Mouse (Mus musculus) lung, postnatal 10 days (tissue): Measurements from ENCODE around the gene Helq.
A peak's percentile ranks its signal among the peaks of the same experiment; 100 is the strongest.

Source experiments
- DNase-seq: peaks from one replicate; pipeline ENCODE4 v3.0.0; 2021

Helq gene

DNA sequence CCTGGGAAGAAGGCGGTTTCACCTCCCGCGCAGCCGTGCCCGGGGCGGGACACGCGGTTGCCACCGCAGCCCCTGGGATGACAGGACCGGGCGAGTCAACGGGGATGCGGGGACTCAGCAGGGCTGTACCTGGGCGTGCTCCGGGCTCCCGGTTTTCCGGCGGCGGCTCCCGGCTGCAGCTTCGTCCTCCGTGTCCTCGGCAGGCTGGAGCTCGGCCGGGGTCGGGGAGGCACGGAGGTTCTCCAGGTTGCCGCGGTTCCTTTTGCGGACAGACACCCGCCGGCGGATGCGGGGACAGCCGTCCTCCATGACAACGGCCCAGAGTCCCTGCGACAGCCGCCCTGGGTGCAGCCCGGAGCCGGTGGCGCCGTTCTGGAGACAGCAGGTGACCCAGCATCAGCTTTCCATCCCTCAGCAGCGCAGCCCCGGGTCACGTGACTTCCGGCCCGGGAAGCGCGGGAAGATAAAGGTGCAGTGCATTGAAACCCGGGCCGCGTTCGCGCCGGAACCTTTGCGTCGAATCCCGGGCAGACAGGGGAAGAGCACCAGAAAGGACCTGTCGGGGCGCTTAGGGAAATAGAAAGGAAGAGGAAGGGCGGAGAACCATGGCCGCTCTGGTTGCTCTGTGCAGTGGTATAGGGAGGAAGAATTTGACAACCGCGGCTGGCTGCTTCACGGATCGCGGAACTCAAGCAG, at the start of gene Helq, which contains the start of gene Mrps18c:
TSS of gene Helq (minus strand) at position 434 of the 696 bp plus-strand sequence.
TSS of gene Mrps18c (plus strand) at position 463 of the 696 bp plus-strand sequence.
- peak; percentile 91 for DNase-seq

DNA sequence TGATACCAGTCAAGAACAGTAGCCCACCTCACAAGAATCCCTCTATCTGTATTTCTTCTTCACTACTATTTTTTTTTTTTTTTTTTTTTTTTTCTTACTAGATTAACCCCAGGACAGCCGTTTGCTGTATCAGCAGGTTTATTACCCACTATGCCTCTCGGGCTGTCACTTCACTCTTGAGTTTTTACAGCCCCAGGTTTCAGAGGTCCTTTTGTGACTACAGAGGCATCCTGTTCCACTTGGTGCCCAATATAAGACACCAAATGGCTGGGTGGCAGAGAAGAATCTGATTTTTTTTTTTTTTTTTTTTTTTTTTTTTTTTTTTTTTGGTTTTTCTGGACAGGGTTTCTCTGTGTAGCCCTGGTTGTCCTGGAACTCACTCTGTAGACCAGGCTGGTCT, 48.7 kb upstream of the Helq start:
- DNase-seq, result no peak

DNA sequence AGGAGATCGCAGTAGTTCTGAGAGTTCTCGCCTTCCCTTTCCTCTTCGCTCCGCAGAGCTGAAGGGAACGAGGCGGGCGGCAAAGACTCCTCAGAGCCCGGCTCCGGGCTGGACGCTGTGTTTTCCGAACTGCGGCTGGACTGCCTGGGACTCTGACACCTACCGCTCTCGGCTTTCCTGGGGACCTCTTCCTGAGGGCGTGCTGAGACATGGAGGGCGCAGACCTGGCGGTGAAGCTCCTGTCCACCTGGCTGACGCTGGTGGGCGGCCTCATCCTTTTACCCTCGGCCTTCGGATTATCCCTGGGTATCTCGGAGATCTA, 48.2 kb upstream of the Helq start:
- no peak for DNase-seq

DNA sequence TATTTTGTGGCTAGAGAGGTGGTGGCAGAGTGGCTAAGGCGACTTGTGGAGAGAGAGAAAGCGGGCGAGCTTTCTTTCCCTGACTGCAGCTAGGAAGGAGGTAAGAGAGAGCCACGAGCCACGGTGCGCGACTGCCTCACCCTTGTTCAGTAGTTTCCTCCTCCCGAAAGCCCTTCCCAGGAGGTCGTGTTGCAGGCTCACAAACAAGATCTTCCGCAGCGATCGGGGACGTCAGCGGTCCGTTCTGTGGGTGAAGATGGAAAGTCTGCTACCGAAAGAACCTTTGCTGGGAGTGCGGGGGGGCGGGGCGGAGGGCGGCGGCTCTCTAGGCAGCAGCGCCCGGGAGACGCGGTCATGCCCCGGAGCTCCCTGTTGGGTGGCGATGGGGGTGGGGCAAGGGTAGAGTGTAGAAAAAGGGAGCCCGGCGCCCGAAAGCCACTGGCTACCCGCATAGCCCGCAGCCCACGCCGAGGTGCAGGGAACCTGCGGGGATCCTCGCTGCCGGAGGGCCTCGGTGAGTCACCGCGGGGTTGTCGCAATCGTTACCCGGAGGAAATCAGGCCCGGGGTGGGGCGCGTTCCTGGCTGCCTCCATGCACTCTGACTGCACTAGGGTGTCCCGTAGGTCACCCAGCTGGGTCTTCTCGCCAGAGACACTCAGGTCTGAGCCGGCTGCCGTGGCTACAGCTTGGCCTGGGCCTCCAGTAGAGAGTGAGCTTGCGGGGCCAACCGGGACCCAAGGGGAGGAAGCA, 47.6 kb upstream of the Helq start:
- peak; percentile 72 for DNase-seq

DNA sequence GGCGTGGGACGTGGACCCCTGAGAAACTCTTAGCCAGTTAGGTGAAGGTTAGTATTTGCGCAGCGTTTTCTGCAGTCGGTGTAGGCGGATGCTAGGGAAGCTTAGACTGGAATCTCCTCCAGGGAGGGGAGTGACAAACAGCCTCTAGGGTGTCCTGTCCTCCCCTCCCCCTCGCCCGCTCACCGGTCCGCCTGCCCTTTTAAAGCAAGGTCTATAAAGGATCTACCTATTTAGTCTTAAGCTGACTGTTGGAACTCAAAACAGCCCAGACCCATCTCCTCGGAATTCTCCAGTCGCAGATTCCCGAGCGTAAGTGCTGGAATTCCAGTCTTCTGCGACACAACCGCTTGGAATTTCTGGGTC, 47.1 kb upstream of the Helq start, which contains the start of gene Gpat3:
TSS of gene Gpat3 (plus strand) at position 229 of the 363 bp plus-strand sequence.
- peak; percentile 27 for DNase-seq

DNA sequence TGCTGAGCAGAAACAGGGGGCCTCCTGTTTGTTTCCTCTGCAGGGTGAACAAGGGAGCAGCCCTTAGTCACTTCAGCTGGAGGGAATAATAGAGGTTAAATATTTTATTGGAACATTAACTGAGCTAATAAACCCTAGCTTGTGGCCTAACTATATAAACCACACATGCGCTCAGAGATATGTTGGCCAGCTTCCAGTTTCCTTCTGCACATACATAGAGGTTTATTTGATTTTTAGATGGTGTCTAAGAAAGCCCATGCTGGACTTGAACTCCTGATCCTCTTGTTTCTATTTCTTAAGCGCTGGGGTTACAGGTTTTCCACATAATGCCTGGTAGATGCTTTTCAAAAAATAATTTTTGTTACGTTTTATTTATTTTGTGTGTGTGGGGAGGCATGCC, 46.1 kb upstream of the Helq start:
- DNase-seq, result no peak

DNA sequence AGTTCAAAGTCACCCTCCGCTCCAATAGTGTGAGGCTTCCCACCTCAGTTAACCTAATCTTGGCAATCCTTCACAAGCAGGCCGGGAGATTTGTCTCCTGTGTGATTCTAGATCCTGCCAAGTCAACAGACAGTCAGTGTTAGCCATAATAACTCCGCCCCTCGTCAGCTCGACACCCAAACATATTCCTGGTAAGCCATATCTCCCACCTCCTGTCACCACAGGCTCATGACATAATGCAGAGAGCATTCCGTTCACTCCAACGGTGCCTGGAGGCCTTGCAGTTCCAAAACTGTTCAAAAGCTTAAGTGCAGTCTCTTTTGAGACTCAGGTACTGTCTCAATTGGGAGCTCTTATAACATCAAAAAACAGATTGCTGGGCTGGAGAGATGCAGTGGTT, 39.5 kb upstream of the Helq start:
- DNase-seq, result no peak

DNA sequence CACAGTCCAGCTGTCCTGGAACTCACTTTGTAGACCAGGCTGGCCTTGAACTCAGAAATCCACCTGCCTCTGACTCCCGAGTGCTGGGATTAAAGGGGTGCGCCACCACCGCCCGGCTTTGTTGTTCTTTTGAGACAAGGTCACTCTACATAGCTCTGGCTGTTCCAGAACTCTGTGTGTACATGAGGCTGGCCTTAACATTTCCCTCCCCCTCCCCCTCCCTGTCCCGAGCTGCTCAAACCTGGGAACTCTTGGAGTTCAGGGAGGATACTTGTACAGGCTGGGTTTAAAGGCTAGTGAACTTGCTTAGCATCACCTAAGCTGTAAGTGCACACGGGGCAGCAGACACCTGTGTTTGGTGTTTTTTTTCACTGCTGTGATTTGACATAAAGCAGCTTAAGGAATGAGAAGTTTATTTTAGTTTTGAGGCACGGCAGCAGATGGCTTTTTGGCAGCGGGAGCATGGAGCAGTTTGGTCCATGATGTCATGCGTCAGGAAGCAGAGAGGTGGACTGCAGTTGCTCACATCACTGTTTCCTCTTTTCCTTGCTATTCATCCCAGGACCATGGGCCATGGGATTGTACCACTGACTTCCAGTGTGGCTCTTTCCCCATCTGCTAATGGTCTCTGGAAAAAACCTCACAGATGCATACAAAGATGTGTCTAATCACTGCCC, 37.6 kb upstream of the Helq start:
- DNase-seq, result no peak

DNA sequence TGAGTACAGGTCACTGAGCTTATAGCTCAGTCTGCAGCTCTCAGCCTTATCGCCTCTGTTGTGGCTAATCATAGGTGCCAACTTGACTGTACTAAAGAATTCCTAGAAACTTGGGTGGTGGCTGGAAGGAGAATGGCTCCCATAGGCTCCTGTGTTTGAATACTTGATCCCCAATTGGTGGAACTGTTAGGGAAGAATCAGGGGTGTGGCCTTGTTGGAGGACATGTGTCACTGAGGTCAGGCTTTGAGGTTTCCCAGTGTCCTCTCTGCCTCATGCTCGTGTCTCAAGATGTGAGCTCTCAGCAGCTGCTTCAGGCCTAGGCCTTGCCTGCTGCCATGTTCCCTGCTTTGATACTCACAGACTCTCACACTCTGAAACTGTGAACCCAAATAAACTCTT, 35.4 kb upstream of the Helq start:
- DNase-seq, result no peak

DNA sequence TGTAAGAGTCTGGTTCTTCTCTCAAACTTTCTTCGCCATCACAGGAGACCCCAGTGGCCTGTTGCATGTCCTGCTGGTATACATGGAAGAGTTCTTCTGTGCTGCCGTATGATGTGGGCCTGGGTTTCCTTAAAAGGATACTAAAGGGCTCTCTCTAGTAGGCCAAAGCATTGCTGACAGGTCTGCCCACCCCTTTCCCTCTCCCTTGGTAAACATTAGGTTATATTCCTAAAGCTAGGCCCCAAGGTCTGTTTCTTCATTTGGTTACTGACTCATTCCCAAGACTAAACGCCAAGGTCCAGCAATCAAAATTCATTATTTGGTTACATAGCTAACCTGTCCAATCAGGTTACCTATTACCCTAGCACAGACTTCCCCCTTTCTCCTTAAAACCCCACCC, 34.3 kb upstream of the Helq start:
- no peak for DNase-seq

DNA sequence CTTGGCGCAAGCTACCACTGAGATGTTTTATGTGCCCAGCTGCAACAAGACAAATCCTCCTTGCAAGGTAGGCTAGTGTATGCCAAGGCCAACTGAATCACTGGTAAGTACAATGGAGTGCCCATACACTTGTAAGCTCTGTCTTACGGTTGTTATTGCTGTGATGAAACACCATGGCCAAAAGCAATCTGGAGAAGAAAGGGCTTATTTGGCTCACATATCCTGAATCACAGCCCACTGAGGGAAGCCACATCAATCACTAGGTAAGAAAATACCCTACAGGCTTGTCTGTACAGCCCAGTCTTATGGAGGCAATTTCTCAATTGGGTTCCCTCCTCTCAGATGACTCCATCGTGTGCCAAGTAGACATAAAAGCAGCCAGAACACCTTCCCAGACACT, 30.3 kb upstream of the Helq start:
- no peak for DNase-seq

DNA sequence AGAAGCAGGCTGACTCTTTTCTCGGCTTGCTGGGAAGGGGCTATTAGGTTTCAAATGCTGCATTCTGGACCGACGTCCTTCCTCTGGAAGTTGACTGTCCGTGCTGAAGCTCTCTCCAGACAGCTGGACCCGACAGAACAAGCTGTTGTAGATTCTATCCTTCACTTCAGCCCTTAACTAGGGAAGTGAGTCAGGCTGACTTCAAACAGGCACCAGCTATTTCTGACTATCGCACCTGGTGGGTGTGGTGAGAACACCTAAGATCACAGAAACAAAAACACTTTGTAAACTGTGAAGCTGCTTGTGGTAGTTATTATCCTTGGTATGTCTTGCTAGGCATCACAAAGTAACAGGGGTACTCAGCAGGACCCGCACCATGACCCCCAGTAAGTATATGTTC, 28.1 kb upstream of the Helq start:
- DNase-seq, result no peak

DNA sequence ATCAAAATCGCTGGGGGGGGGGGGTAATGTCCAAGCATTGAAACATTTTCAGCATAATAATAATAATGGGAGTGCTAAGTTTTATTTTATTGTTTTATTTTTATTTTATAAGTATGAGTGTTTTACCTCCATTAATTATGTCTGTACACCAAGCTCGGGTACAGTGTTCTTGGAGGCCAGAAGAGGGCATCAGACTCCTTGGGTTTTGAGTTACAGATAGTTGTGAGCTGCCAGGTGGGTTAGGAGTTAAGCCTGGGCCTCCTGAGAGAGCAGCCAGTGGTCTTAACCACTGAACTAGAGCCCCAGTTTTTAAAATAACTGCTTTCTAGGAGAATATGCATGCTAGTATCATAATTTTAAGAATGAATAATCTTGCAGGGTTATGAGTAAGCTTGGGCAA, 27.6 kb upstream of the Helq start:
- DNase-seq, result no peak

DNA sequence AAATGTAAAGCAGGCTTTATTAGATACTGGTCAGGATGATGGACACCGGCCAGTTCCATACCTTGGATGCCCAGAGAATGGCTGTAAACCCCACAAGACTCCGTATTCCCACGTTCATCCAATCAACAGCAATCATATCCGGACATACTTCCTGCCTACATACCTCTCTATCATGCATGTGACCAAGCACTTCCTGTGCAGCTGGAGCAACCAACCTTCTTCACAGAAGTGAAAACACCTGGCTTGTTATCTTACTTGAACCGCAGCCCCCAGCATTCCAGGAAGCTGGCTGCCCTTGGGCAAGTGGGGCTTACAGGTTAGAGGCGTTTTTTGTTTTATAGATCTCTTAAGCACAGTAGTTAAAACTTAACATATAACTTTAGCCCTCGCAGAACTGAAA, 24.4 kb upstream of the Helq start:
- no peak for DNase-seq

DNA sequence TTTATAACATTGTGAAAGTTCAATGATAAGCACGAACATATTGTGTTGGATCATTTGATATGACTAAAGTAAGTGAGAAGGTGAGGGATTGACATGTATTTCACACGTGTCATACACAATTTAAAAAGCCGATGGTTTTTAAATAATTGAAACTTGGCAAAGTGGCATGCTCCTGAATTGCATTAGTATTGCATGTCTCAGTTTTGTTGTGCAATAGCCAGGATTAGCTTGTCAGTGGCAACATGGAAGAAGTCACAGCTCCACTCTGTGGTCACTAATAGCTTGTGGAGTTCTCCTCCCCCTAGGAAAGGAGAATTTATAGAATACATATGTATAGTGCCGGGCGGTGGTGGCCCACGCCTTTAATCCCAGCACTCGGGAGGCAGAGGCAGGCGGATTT, 23.0 kb upstream of the Helq start:
- DNase-seq, result no peak

DNA sequence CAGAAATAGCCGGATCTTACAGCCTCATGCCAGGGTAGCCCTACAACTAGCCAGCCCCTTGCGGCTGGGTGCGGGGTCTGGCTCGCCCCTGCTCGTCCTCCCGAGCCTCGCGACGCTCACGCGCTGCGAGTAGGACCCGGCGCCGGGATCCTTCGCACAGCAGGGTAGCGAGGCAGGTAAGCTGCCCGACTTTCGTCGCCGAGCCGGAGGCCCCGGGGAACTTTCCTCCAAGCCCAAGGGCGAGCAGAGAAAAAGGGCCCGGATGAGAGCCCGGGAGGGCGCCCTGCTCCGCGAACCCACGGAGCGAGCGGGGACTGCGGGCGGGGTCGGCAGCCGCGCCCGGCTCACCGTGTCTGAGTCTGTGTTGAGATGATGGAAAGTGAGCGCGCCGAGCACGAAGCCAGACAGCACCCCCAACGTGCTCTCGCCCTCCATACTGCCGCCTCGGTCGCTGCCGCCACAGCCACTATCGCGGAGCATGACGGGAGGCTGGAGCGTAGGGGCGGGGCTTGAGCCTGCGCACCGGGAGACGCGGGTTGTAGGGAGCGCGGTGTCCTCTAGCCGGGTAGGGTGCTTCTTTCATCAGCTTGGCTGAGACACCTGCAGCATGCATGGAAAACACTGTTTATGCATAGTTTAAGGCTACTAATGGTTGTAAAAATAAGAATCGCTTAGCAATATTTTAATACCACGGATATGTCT, 22.2 kb upstream of the Helq start, which contains the start of gene Abraxas1:
TSS of gene Abraxas1 (minus strand) at position 483 of the 702 bp plus-strand sequence.
- peak; percentile 91 for DNase-seq

DNA sequence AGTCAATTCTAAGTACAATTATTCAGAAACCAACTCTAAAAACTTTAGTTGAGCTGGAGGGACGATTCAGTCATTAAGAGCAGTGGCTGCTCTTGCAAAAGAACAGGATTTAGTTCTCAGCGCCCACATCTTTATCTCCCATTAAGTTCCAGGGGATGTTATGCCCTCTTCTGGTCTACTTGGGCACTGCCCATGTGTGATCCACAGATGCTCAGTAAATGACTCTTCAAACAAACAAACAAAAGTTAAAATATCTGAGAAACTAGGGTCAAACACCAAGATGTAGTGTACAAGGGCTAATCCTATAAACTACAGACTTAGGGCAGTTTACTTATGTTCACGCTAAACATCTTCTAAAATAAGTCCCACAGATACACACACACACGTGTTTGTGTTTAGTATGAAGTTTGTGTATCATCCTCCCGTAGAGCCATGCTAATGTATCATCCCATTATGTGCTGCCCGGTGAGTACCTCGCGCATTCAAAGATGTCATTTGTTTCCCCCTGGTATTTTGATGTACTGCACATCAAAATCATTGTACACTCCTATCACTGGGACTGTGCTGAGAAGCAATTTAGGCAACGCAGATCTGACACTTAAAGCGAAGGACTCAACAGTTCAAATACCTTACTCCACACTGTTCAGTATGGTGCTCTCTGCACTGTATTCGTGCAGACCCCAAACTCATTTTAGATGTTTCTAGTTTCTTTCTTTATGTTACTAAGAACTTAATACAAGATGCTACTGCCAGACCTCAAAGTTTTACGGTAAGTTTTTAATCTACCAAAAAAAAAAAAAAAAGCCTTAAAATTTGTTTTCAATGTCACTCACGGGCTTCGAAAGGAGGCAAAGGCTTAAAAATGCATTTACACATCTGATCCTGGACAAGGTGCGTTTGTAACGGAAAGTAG, 21.4 kb upstream of the Helq start:
- peak; percentile 14 for DNase-seq

DNA sequence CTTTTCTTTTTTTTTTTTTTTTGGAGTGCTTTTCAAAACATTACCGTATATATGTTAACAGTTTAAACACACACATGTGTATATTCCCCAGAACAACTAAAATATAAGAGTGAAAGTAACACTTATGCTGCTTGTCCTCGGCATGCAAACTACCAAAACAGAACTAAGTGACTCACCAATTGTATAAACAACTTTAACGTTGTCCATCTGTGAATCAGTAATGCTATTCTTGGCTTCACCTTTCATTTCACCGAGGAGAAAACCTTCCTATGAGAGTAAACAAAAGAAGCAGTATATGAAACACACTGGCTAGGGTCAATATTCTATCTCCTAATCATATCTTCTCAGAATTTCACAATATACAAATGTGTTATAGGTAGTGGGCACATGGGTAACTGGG, 19.9 kb upstream of the Helq start:
- no peak for DNase-seq

DNA sequence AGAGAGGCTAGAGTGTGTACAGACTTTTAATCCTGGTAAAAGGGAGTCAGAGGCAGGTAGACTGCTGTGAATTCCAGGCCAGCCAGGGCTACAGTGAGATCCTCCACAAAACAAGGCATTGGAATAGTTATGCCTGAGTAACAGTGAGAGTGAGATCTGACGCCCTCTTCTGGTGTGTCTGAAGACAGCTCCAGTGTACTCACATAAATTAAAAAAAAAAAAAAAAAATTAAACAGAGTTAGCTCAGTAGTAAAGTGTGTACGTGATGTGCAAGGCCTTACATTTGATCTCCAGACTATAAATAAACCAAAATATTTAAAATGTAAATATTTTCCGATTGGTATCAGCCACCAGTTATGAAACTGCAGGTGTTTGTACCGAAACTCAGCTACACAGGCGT, 4.3 kb downstream of the Helq start:
- DNase-seq, result no peak

DNA sequence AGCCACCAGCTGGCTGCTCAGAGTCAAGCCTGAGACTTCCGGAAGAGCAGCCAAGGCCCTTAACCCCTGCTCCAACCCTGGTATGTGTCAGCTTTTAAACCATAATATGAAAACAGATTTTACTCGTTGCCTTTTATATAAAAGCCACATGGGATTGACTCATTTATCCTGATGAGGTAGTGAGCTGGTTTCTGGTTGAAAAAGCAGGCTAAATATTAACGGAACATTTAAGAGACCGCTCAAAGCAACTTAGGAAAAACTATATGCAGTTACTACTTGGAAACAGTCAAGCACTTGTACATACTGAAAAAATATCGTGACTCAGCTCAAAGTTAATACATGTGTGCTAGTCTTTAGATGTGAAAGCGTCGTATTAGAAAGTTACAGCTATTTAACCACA, 6.1 kb downstream of the Helq start:
- no peak for DNase-seq

DNA sequence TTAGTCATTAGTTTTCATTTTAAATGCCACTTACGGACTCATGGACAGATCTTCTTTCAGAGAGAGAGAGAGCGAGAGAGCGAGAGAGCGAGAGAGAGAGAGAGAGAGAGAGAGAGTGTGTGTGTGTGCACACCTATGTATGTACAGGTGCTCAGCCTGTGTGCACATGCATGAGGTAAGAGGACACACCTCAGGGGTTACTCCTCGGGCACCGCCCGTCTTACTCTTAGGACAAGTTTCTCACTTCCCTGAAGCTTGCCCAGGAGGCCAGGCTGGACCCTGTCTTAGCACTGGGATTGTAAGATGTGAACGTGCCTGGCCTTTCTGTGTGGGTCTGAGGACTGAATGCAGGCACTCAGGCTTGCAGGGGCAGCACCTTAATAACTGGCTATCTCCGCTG, 10.9 kb downstream of the Helq start:
- DNase-seq, result no peak

DNA sequence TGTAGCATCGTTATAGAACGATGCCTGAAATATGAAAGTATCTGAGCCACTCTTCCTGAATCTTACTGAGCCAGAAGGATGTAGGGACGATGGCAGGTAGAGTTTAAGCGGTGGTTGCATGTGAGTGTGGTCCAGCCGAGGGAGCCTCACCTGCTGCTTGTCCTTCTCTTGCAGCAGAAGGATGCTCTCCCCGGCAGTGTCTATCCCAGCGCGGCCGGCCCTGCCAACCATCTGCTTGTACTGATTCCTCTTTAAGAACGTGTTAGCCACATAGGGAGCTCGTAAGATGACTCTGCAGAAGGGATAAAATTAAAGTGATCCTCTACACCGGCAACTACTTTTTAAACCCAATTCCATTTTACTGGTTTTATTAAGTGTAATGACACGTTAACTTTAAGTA, 19.4 kb downstream of the Helq start:
- DNase-seq, result no peak
